Mouse (Mus musculus) lung, postnatal 0 days (tissue): Measurements from ENCODE around the gene Pla2g2d. TPM values are rescaled to one million over a fixed set of nuclear protein-coding genes. Genes with fewer than 3 reads are reported as not detected.

Experiments used
- ATAC-seq: fragments of 200-750 bp; cut with Nextera tagmentation; 2 replicates; pipeline ENCODE4 v1.8.0; 2017; ENCODE audit warnings: moderate library complexity
- DNase-seq: peaks from one replicate; pipeline ENCODE4 v3.0.0-alpha.2; 2016; ENCODE audit warnings: low spot score
- H3K27ac ChIP-seq: fragments of 300-500 bp; sonication (generic); 2 replicates; pipeline ENCODE4 v1.5.1; 2014; ENCODE audit warnings: antibody characterized with exemption, mild to moderate bottlenecking, low read length, mixed read lengths
- H3K27me3 ChIP-seq: fragments of 300-500 bp; sonication (generic); replicated peaks from 2 replicates; pipeline ENCODE4 v1.6.1; 2014; ENCODE audit warnings: low read length, mixed read lengths; ENCODE audit not compliant: insufficient read depth
- H3K36me3 ChIP-seq: fragments of 300-500 bp; sonication (generic); 2 replicates; pipeline ENCODE4 v1.6.1; 2014; ENCODE audit warnings: low read length, mixed read lengths; ENCODE audit not compliant: insufficient read depth
- H3K4me1 ChIP-seq: fragments of 300-500 bp; sonication (generic); 2 replicates; pipeline ENCODE4 v1.6.1; 2014; ENCODE audit warnings: antibody characterized with exemption, low read depth, low read length, mixed read lengths; ENCODE audit not compliant: insufficient read depth
- H3K4me2 ChIP-seq: fragments of 300-500 bp; sonication (generic); replicated peaks from 2 replicates; pipeline ENCODE4 v1.6.1; 2014; ENCODE audit warnings: low read depth, mild to moderate bottlenecking, low read length, moderate library complexity, mixed read lengths
- H3K4me3 ChIP-seq: fragments of 300-500 bp; sonication (generic); 2 replicates; pipeline ENCODE4 v1.5.1; 2014; ENCODE audit warnings: low read depth, low read length
- H3K9ac ChIP-seq: fragments of 300-500 bp; sonication (generic); replicated peaks from 2 replicates; pipeline ENCODE4 v1.6.1; 2014; ENCODE audit warnings: low read depth, mild to moderate bottlenecking
- H3K9me3 ChIP-seq: fragments of 300-500 bp; sonication (generic); 2 replicates; pipeline ENCODE4 v1.6.1; 2016; ENCODE audit warnings: low read length, mixed read lengths
- CTCF ChIP-seq: IDR thresholded peaks from 2 replicates; pipeline ENCODE4 v1.5.1; 2016; ENCODE audit warnings: antibody characterized with exemption, mild to moderate bottlenecking
- EP300 ChIP-seq: IDR thresholded peaks from 2 replicates; pipeline ENCODE4 v1.6.1; 2016; ENCODE audit warnings: antibody characterized with exemption, mild to moderate bottlenecking, control low read depth
- WGBS: fragments of 180-500 bp; shearing (Covaris S2); extraction: QIAGEN DNeasy Blood & Tissue Kit; methylation state at CpG from one replicate; pipeline ENCODE4 v1.1.7; 2014; 5-methylcytosine and 5-hydroxymethylcytosine counted together
- polyA plus RNA-seq: library from polyadenylated mRNA; unstranded; fragments of >200 nt; fragmentation: Nextera tagmentation; extraction: Ambion mirVana; gene quantifications from 2 replicates; pipeline ENCODE4 v1.2.1, GENCODE M21; 2015

The Pla2g2d gene
- polyA plus RNA-seq, 1 experiment from 2014 or later = not detected

GRCm38 (mm10) chr4:138824660-138825059, 49.1 kb downstream of the Pla2g2d start:
- TF ChIP-seq EP300 (no peak), CTCF (peak; percentile 46)
- no peak overlapping the region for H3K4me3 ChIP-seq
- 0 out of 2 replicates have a peak, but pooled peaks cover 2% of the 10 kb centered on the region for H3K27me3 ChIP-seq
- H3K9me3 ChIP-seq = no peaks in the 10 kb centered on the region
- DNase-seq (peak; percentile 54), ATAC-seq (no peak)
- H3K9ac ChIP-seq = no peak overlapping the region
- 75% methylated on average over 2 of the region's 2 CpGs for WGBS
- no peaks in the 10 kb centered on the region for H3K4me1 ChIP-seq
- H3K4me2 ChIP-seq = no peak overlapping the region
- H3K27ac ChIP-seq = no peak overlapping the region
- no peaks in the 10 kb centered on the region for H3K36me3 ChIP-seq

- Histone ChIP-seq H3K4me2 (0 out of 2 replicates have a peak overlapping the region, but pooled peaks have one; percentile 27), H3K27ac (0 out of 2 replicates have a peak overlapping the region, but pooled peaks have one; percentile 15)
- peak; percentile 56 for DNase-seq
These were observed 50.4 kb downstream of the Pla2g2d start for GRCm38 (mm10) chr4:138825751-138826567.

GRCm38 (mm10) chr4:138827147-138827546, 51.6 kb downstream of the Pla2g2d start:
- Histone ChIP-seq H3K4me3 (no peak overlapping the region), H3K27me3 (0 out of 2 replicates have a peak, but pooled peaks cover under 1% of the 10 kb centered on the region), H3K9me3 (no peaks in the 10 kb centered on the region), H3K9ac (no peak overlapping the region), H3K4me1 (no peaks in the 10 kb centered on the region), H3K36me3 (no peaks in the 10 kb centered on the region), H3K4me2 (no peak overlapping the region), H3K27ac (no peak overlapping the region)
- WGBS = 38% methylated on average over 11 of the region's 11 CpGs
- no peak for TF ChIP-seq CTCF
- no peak for TF ChIP-seq EP300
- DNase-seq (no peak), ATAC-seq (no peak)

More at GRCm38 (mm10) chr4:138825751-138826567, 50.4 kb downstream of the Pla2g2d start:
- H3K36me3 ChIP-seq = no peaks in the 10 kb centered on the region
- peak; percentile 61 for ATAC-seq
- no peaks in the 10 kb centered on the region for H3K4me1 ChIP-seq
- H3K9ac ChIP-seq = no peak overlapping the region
- no peaks in the 10 kb centered on the region for H3K9me3 ChIP-seq
- H3K27me3 ChIP-seq = 0 out of 2 replicates have a peak, but pooled peaks cover 2% of the 10 kb centered on the region
- no peak for TF ChIP-seq EP300
- no peak for TF ChIP-seq CTCF
- H3K4me3 ChIP-seq = no peak overlapping the region
- WGBS = 6% methylated on average over 18 of the region's 18 CpGs

Other genes with a start within 250 kb of the Pla2g2d start
- gene Vwa5b1, start 139.9 kb upstream of the Pla2g2d start, polyA plus RNA-seq = 0.08 and 0.12 TPM in 2 replicates
- 0.43 and 0.53 TPM in 2 replicates for gene Pla2g2c, start 50.9 kb upstream of the Pla2g2d start, polyA plus RNA-seq
- gene Ubxn10, start 38.6 kb upstream of the Pla2g2d start, polyA plus RNA-seq = 10.1 and 11.7 TPM in 2 replicates
- gene Pla2g2f, start 18.1 kb upstream of the Pla2g2d start, polyA plus RNA-seq = not detected in 2 replicates
- 0.29 TPM in 1 of 2 replicates, not detected in the other for gene Pla2g5, start 87.7 kb downstream of the Pla2g2d start, polyA plus RNA-seq
- not detected in 2 replicates for gene Gm13030, start 98.2 kb downstream of the Pla2g2d start, polyA plus RNA-seq
- gene Pla2g2e, start 102.2 kb downstream of the Pla2g2d start, polyA plus RNA-seq = not detected in 2 replicates
- 3.7 and 4.0 TPM in 2 replicates for gene Otud3, start 138.2 kb downstream of the Pla2g2d start, polyA plus RNA-seq
- 17.9 and 21.6 TPM in 2 replicates for gene Rnf186, start 191.4 kb downstream of the Pla2g2d start, polyA plus RNA-seq
- 8.3 and 8.5 TPM in 2 replicates for gene Tmco4, start 197.2 kb downstream of the Pla2g2d start, polyA plus RNA-seq